Mouse (Mus musculus) gastrocnemius, postnatal 25 days (tissue): ENCODE measurements around the gene Ccdc154. TPM values are rescaled to one million over a fixed set of nuclear protein-coding genes. Genes with fewer than 3 reads are reported as not detected.
A peak's percentile ranks its signal among the peaks of the same experiment; 100 is the strongest.

Source experiments
- DNase-seq: peaks from one replicate; pipeline ENCODE4 v3.0.0; 2022
- total RNA-seq, 2 experiments: library from RNA; stranded (reverse); gene quantifications; 1 replicate in 1 of 2; 2 replicates in 1 of 2; pipeline ENCODE4 v1.2.3; 2021

Ccdc154 gene
- total RNA-seq, 2 experiments from 2014 or later: not detected

DNA sequence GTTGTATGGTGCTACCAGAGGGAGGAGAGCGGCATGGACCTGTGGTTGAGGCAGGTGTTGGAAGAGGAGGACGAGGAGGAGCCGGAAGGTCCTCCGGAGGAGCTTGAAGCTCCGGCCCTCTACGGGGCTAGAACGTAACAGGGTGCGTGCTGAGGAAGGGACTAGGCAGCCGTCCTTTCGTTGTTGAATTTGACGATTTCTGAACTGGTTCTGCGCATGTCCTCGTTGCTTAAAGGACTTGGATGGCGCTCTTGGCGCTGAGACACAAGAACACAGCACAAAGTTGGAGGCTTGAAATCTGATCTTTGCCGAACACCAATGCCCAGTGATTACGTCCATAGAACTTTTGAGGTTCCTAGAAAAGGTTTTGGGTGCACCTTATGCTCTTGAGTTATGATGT, 22.7 kb downstream of the Ccdc154 start:
- no peak for DNase-seq

DNA sequence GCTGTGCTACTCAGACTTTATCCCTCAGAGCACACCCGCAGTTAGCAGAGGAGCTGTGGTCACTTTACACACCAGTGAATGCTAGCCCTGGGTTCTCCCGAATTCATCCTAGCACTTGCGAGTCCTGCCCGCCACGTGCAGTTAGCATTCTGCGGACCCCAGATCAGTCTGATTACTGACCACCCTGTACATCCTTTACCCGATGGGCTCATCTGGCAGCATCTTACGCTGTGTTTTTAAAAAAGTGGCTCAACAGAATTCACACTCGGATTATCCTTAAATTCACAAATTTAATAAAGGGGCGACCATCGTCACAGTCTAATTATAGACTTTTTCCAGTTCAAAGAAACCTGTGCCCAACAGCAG, 25.5 kb downstream of the Ccdc154 start:
- no peak for DNase-seq

DNA sequence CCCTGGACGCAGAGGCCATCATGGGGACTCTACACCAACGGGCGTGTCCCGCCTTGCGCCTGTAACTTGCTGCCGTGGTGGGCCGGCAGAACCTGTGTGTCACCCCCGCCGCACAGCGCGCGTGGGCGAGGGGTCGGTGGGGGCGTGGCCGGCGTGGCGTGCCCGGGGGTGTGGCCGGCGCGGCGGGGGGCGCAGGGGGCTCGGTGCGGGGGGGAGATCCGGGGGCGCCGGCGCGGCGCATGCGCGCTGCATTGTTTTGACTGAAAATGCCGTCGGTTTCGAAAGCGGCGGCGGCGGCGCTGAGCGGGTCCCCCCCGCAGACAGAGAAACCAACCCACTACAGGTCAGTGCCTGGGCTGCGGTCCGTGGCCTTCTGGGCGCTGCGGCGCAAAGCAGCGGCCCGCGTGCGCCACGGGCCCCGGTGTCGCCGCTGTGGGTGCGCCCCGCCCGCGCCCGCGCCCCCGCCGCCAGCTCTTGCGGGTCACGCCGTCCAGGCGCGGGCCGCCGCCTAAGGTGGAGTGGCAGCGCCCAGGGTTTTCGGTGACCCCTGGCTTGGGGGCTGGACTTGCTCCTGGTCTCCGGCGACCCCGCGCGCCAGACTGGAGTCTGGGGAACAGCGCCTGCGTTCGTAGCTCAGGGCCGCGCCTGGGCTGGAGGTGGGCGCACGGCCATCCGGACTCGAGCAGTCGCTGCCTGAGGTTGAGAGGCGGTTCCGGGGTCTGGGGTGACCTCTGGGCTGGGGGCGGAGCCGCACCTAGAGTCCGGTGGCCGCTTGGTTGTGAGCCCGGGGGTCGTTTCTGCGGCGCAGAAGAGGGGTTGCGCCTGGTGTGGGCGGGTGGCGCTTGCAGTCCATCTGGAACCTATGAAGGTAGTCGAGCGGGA, 26.1 kb downstream of the Ccdc154 start, which contains the start of gene Unkl:
Unkl (plus strand) TSS at position 248 of the 882 bp plus-strand sequence.
- peak; percentile 76 for DNase-seq

DNA sequence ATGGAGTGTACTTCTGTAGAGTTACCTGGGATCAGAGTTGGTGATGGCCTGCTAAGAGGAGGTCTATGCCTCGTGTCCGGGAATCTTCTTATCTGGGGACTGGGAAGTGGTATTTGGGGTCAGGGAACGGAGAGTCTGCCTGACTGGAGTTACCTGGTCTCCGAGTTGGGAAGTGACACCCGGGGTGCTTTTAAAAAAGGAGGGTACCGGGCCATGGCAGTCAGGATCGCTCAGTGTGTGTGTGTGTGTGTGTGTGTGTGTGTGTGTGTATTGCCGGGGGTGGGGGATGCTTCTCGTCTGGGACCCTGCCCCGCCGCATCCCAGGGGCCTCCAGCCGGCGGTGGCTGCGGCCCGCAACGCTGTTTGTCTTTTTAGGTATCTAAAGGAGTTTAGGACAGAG, 26.8 kb downstream of the Ccdc154 start:
- DNase-seq: no peak

DNA sequence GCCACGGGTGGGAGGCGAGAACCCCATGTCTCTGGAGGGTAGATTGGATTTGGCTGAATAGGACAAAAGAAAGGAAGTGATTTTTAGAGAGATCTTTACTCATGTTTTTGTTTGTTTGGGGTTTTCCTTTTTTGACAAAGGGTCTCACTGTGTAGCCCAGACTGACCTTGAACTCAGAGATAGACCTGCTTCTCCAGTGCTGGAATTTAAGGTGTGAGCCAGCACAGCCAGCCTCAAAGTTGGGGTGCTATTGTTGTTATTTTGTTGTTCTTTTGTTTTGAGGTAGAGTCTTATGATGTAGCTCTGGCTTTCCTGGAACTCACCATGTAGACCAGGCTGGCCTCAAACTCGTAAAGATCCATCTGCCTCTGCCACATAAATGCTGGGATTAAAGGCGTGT, 40.1 kb downstream of the Ccdc154 start:
- no peak for DNase-seq

DNA sequence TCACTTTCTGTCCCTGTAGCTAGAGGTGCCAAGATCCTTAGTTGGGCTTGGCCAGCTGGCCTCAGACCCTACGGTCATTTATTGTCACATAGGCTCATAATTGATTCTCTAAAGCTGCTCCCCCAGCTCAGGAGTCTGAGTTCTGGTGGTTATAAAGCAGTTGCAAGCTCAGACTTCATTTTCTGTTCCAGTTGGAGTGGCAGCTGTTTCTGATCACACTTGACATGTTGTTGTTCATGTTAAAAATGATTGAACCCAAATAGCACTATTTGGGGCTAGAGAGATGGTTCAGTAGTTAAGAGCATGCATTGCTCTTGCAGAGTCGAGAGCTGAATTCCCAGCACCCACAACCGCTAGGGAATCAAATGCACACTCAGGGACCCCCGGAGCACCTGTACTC, 47.7 kb downstream of the Ccdc154 start:
- DNase-seq: no peak

DNA sequence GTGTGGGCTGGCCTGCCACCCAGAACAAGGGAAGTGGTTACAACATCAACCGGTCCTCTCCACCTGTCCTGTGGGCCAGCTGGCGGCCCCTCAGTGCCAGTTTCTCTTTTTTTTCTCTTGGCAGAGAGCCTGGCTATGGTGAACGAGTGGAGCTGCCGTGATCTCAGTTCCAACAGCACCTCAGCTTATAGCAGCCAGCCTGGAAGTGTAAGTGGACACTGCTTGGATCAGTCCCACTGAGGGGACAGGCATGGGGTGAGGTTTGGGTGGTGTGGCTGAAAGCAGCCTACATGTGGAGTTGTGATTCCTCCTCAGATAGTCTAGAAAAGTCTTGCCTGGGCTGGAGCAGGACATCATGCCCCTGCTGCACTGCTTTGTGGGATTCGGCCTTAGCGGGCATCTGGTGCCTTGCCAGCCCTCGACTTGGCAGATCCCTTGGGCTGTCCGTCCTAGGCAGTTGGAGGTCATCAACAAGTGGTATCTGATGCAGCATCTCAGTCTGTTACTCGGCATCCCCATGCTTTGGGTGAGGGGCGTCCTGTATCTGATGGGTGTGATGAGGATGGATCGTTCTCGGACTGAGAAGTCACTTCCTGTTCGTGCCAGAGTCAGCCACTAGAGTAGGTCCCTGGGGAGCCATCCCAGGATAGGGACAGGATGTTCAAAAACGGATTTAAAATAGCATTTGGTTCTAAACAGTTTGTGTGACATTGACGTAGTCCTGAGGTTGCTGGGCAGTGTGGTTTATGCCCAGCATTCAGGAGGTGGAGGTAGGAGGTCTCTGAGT, 48.6 kb downstream of the Ccdc154 start:
- DNase-seq: peak; percentile 60

DNA sequence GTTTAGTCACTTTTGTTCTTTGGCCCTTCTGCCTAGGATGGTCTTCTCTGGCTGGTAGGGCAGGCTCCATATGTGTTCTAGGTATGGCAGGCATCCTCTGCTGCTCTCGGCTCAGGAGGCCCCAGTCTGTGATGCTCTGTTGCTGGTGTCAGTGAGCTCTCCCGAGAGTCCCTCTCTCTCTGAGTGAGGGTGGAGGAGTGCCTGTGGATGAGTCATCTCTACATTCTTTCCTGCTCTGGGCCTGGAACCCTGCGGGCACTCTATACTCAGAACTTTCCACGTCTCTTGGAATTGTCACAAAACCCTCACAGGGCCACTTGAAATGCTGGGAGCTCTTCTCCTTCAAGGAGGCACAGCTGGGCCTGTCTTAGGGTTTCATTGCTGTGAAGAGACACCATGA, 49.4 kb downstream of the Ccdc154 start:
- no peak for DNase-seq

DNA sequence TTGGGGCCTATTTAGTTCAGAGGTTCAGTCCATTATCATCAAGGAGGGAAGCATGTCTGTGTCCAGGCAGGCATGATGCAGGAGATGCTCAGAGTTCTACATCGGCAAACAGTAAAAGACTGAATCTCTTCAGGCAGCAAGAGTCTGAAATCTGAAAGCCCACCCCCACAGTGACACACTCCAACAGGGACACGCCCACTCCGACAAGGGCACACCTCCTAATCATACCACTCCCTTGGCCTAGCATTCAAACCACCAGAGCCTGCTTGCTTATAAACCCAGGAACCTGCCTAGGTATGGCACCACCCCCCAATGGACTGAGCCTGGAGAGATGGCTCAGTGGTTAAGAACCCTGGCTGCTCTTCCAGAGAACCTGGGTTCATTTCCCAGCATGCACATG, 53.2 kb downstream of the Ccdc154 start:
- no peak for DNase-seq

DNA sequence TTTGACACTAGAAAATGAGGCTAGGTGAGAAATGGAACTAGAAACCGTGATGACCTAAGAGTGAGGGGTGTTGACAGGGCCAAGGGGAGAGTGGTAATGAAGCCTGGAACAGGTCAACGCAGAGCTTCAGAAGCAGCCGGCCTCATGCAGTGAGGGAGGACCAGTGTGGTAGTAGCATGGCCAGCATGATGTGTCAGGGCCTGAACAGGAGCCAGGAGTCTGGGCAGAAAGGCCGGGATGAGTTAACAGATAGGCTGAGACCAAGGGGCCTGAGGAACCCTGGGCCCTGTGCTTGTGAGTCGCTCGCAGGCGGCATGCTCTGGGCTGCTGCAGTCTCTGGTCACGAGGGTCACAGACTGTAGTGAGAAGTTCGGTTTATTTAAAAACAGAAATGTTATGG, 56.7 kb downstream of the Ccdc154 start:
- no peak for DNase-seq

DNA sequence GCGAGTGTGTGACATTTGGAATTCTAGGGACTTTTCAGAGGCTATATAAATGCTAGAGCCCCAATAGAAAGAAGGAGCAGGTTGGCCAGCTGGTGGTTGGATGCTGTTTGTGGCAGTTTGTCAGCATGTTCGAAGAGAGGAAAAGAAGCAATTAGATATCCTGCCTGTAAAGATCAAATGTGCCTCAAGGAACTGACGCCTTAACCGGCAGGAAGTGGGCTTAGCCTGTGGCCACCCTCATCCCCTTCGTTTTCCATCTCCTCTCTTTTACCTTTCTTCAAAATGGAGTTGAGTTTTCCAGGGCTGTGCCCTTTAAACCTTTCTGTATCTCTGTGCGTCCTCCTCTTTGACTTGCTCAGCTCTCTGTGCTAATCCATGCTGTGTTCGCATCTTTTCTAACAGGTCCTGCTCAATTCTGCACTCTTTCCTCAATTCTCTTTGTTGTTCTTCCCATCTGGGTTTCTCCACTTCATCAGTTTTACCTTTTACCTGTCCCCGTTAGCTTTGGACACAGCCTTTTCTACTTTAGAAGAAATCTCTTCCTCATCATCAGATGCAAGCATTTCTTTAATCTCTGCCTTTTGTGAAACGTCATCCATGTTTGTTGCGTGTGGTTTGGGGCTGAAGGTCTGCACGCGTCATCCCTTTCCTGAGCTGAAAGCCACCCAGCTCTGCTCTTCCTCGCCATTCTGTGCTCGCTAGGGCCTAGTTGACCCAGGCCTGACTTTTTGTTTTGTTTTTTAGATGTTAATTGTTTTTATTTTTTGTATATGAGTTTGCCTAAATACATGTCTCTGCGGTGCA, 57.4 kb downstream of the Ccdc154 start:
- no peak for DNase-seq

DNA sequence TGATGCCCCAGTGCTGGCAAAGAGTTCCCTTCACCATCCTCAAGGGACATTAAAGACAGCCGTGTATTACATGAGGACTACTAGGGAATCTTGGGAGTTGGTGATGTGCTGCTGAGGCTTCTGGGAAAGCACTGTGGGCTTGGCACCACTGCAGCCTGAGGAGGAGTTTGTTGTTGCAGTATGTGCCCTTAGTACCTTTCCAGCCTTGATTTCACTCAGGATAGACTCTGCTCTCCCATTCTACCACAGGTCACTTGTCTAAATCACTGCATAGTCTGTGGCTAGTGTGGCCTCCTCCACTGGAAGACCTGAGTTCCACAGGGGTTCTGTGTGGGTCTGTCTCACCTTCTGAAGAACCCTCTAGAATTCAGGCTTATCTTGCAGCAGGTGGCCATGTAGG, 58.5 kb downstream of the Ccdc154 start:
- no peak for DNase-seq

Other genes with a start within 250 kb of the Ccdc154 start
- 10 to 100 TPM; 19.5 TPM for gene Mapk8ip3, start 225.5 kb upstream of the Ccdc154 start, total RNA-seq
- 1 to 10 TPM; 5.5 to 8.6 TPM for gene Jpt2, start 201.8 kb upstream of the Ccdc154 start, total RNA-seq
- gene Cramp1l, start 146.7 kb upstream of the Ccdc154 start, total RNA-seq: 1 to 10 TPM; 6.8 to 6.9 TPM
- 1 to 10 TPM; 2.7 to 4.6 TPM for gene Ift140, start 146.4 kb upstream of the Ccdc154 start, total RNA-seq
- gene Tmem204, start 78.9 kb upstream of the Ccdc154 start, total RNA-seq: 10 to 100 TPM in 1 of 2 experiments, 1 to 10 TPM in 1; 9.4 to 11.0 TPM
- 1 to 10 TPM; 5.8 to 5.9 TPM for gene Telo2, start 46.5 kb upstream of the Ccdc154 start, total RNA-seq
- 1 to 10 TPM; 4.4 to 6.6 TPM for gene Ptx4, start 41.7 kb upstream of the Ccdc154 start, total RNA-seq
- 10 to 100 TPM; 11.7 to 13.1 TPM for gene Clcn7, start 29.1 kb upstream of the Ccdc154 start, total RNA-seq
- not detected for gene Gm38655, start 13.0 kb downstream of the Ccdc154 start, total RNA-seq
- gene BC003965, start 22.1 kb downstream of the Ccdc154 start, total RNA-seq: 10 to 100 TPM; 12.5 to 14.3 TPM
- 1 to 10 TPM; 4.4 to 4.5 TPM for gene Unkl, start 25.9 kb downstream of the Ccdc154 start, total RNA-seq
- gene Gnptg, start 77.7 kb downstream of the Ccdc154 start, total RNA-seq: 10 to 100 TPM; 12.9 to 15.9 TPM
- 10 to 100 TPM; 17.2 to 18.1 TPM for gene Tsr3, start 77.7 kb downstream of the Ccdc154 start, total RNA-seq
- gene Baiap3, start 93.9 kb downstream of the Ccdc154 start, total RNA-seq: not detected
- 10 to 100 TPM; 59.1 to 62.2 TPM for gene Ube2i, start 112.2 kb downstream of the Ccdc154 start, total RNA-seq
- gene Prss34, start 135.9 kb downstream of the Ccdc154 start, total RNA-seq: 1 to 10 TPM in 1 of 2 experiments, under 1 TPM in 1; 0.59 to 1.2 TPM
- not detected for gene Prss28, start 146.2 kb downstream of the Ccdc154 start, total RNA-seq
- gene Prss29, start 156.2 kb downstream of the Ccdc154 start, total RNA-seq: not detected
- gene Tpsab1, start 183.1 kb downstream of the Ccdc154 start, total RNA-seq: 1 to 10 TPM; 1.3 to 3.1 TPM
- 1 to 10 TPM; 3.4 to 7.6 TPM for gene Tpsb2, start 203.8 kb downstream of the Ccdc154 start, total RNA-seq
- gene Tpsg1, start 206.8 kb downstream of the Ccdc154 start, total RNA-seq: not detected